Mouse (Mus musculus) G1E (cell line): ENCODE results near the gene Aldh3b3. TPM values are rescaled to one million over a fixed set of nuclear protein-coding genes. Genes with fewer than 3 reads are reported as not detected.

Experiments
- ATAC-seq: 2 replicates; pipeline ENCODE4 v1.8.0; 2016; ENCODE audit warnings: mild to moderate bottlenecking; ENCODE audit not compliant: insufficient number of reproducible peaks, poor library complexity, low FRiP score, severe bottlenecking; ENCODE audit errors: extremely low read depth
- DNase-seq: peaks from one replicate; pipeline ENCODE4 v3.0.0; 2012; ENCODE audit warnings: low spot score
- H3K27me3 ChIP-seq: 2 replicates; pipeline ENCODE4 v1.6.1; 2012; ENCODE audit warnings: mild to moderate bottlenecking, low read length, inconsistent platforms; ENCODE audit not compliant: insufficient read depth
- H3K36me3 ChIP-seq: replicated peaks from 2 replicates; pipeline ENCODE3; 2012; ENCODE audit warnings: mild to moderate bottlenecking, inconsistent platforms
- H3K4me1 ChIP-seq: 2 replicates; pipeline ENCODE4 v1.6.1; 2012; ENCODE audit warnings: low read depth, low read length, inconsistent platforms, mixed read lengths; ENCODE audit not compliant: insufficient read depth
- H3K4me3 ChIP-seq: 2 replicates; pipeline ENCODE4 v1.5.1; 2012; ENCODE audit warnings: low read depth, mild to moderate bottlenecking, inconsistent platforms, low read length, moderate library complexity, mixed read lengths
- H3K9me3 ChIP-seq: replicated peaks from 2 replicates; pipeline ENCODE4 v1.6.1; 2012; ENCODE audit warnings: inconsistent platforms
- CTCF ChIP-seq: IDR thresholded peaks from 2 replicates; pipeline ENCODE4 v1.5.1; 2012; ENCODE audit warnings: low read depth, low read length, inconsistent platforms, mixed read lengths
- GATA1 ChIP-seq: IDR thresholded peaks from 2 replicates; pipeline ENCODE4 v1.6.1; 2012; ENCODE audit warnings: borderline replicate concordance, low read length, inconsistent platforms, mixed read lengths
- GATA2 ChIP-seq: IDR thresholded peaks from 2 replicates; pipeline ENCODE4 v1.6.1; 2012; ENCODE audit warnings: low read depth, low read length, inconsistent platforms, borderline replicate concordance
- POLR2AphosphoS5 ChIP-seq: IDR thresholded peaks from 2 replicates; pipeline ENCODE4 v1.6.1; 2012; ENCODE audit warnings: low read depth, low read length, inconsistent platforms; ENCODE audit not compliant: insufficient replicate concordance
- TAL1 ChIP-seq: conservative IDR thresholded peaks from 2 replicates; pipeline ENCODE4 v1.6.1; 2012; ENCODE audit warnings: low read depth, low read length, inconsistent platforms, mixed read lengths
- polyA plus RNA-seq: library from polyadenylated mRNA; stranded (reverse); fragments of >175 nt; gene quantifications from 2 replicates; pipeline ENCODE4 v1.2.3, GENCODE M21; 2012
- total RNA-seq, 2 experiments: library from RNA; stranded (forward) in 1 of 2; stranded (reverse) in 1 of 2; fragments of 200-1000 nt in 1 of 2; fragments of >200 nt in 1 of 2; fragmentation: Nextera tagmentation in 1 of 2; gene quantifications; 2 replicates each; pipeline ENCODE4 v1.2.3; 2014 to 2017

Aldh3b3 gene
- total and polyA plus RNA-seq, 3 experiments = 0.11 TPM; not detected in 2

DNA sequence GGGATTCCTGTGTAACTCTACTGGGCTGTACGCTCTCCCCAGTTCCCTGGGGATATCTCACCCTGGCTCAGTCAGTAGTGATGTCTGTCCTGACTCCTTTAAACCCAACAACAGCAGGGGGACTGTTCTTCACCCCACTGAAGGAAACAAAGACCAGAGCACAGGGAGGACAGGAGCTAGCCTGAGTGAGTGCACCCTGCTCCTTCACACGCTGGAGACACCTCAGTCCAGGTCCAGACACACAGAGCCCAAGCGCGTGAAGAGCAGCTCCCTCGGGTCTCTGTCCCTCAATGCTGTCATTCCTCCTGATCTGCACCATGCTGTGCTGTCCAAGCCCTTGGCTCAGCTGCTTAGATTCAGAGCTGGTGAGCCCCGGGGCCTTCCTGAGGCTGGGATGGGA, 31.8 kb upstream of the Aldh3b3 start:
- Histone ChIP-seq H3K27me3 (peaks cover 64% of the 10 kb centered on the region), H3K4me1 (peaks cover 5% of the 10 kb centered on the region; the same call in 1 of the 2 replicates), H3K4me3 (no peak overlapping the region), H3K9me3 (no peaks in the 10 kb centered on the region), H3K36me3 (no peaks in the 10 kb centered on the region)
- TF ChIP-seq CTCF (no peak), GATA2 (no peak), POLR2AphosphoS5 (no peak), GATA1 (no peak), TAL1 (no peak)
- ATAC-seq (no peak), DNase-seq (no peak)

DNA sequence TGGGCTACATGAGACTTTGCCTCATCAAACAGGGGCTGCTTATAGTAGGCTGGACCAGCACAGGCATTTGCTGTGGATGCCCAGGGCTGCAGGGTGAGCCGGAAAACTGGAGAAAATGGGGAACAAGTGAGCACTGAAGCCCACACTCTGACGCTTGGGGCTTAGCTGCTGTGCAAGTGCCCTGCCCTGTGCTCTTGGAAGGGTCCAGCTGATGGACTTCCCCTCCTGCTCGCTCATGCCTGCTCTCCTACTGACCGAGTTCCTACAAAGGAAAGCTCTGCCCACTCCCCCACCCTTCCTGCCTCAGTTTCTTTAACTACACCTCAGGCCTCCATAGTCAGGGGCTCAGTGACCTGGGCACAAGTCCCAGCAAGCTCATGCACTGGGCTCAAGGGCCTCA, 30.5 kb upstream of the Aldh3b3 start:
- TF ChIP-seq GATA2 = no peak
- no peak for TF ChIP-seq TAL1
- no peak for TF ChIP-seq POLR2AphosphoS5
- TF ChIP-seq GATA1 = no peak
- no peak for TF ChIP-seq CTCF
- ATAC-seq = no peak
- peaks cover 58% of the 10 kb centered on the region for H3K27me3 ChIP-seq
- H3K4me3 ChIP-seq = no peak overlapping the region
- no peaks in the 10 kb centered on the region for H3K36me3 ChIP-seq
- DNase-seq = no peak
- H3K4me1 ChIP-seq = peaks cover 5% of the 10 kb centered on the region; the same call in 1 of the 2 replicates
- H3K9me3 ChIP-seq = no peaks in the 10 kb centered on the region

DNA sequence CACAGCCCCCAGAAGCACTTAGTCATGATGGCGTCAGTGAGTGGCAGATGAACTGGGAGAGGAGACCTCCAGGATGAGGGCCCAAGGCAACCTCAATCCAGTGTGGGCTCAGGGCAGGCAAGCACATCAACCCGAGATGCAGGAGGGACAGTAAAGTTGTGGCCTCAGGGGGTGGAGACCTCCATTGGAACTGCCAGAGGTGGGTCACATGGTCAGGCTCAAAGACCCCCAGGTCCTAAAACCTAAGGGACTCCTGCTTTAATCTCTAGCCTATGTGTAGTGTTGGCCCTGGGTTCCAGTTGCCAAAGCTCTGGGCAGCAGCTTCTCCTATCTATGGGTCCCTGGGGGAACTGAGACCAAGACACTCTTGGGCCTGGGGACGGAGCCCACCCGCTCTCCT, 29.7 kb upstream of the Aldh3b3 start:
- Histone ChIP-seq H3K27me3 (peaks cover 54% of the 10 kb centered on the region), H3K4me3 (no peak overlapping the region), H3K4me1 (no peaks in the 10 kb centered on the region; the same call in 1 of the 2 replicates), H3K9me3 (no peaks in the 10 kb centered on the region), H3K36me3 (no peaks in the 10 kb centered on the region)
- TF ChIP-seq GATA1 = no peak
- no peak for TF ChIP-seq POLR2AphosphoS5
- TF ChIP-seq TAL1 = no peak
- TF ChIP-seq CTCF = no peak
- TF ChIP-seq GATA2 = no peak
- DNase-seq (no peak), ATAC-seq (no peak)

DNA sequence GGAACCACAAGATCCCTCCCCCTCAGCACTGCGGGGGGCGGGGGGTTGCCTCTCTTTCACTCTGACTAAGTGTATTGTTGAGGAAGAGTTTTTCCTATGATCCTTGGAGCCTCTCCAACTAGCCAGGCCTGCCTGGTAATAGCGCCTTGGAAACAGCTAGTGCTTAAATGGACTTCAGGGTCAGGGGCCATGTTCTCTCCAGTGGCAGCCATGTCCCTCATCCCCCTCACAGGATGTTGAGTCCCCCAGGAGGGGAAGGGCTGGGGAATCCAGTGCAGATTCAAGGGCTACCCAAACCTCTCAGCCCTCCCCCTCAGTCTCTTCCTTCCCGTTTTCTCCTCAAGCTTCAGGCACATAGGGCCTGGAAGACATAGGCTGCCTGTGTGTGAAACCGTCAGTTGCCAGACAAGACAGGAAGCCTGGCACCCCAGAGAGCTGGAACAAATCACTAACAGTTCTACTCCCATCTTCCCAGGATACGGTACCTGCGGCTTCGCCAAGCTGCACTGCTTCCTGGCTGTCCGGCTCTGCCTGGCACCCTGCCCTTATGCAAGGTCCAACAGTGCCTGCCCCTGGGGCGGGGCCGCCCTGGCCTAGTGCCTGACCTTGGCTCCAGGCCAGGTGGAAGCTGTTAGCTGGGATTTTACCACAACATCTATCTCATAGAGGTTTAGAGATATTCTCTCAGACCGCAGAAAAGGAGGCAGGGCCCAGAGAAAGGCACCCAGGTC, 29.1 kb upstream of the Aldh3b3 start, which contains the start of gene Aldh3b1:
Gene Aldh3b1, minus strand, starts transcription at position 598 of the 731 bp plus-strand sequence.
- ATAC-seq (no peak), DNase-seq (no peak)
- Histone ChIP-seq H3K4me1 (no peaks in the 10 kb centered on the region; the same call in 1 of the 2 replicates), H3K36me3 (no peaks in the 10 kb centered on the region), H3K9me3 (no peaks in the 10 kb centered on the region), H3K27me3 (peaks cover 54% of the 10 kb centered on the region), H3K4me3 (no peak within 1 kb of the TSS)
- TF ChIP-seq GATA1 (no peak), CTCF (no peak), GATA2 (no peak), POLR2AphosphoS5 (no peak), TAL1 (no peak)

DNA sequence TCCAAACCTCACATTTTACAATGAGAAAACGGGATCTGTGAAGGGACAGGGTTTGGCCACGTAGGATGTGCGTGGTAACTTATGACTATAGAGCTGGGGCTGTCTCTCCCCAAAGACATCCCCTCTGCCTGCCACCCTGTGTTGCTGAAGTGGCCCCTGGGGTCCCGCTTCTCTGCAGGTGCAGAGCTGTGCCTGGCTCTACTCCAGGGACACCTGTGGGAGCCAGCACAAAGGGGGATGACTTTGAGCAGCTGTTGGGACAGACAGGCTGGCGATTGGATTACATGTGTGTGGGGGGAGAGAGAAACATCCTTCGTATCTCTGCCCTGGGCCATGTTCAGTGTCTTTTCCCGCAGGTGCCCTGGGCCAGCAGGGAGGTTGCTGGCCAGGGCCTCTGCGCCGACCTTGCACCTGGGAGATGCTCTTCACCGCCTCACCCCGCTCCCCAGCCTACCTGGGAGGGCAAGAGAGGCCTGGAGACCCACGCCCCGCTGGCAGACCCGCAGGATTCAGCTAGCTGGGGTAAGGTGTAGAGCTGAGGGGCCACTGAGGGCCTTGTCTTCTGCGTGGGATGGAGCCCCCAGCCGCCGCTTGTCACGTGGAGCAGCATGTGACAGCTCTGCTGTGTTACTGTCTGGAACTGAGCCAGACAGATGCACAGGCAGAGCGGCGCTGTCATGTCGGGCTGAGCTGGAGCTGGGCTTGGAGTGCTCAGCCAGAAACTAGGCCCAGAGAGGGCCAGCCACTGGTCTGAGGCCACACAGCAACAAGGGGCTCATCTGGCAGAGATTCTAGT, 28.0 kb upstream of the Aldh3b3 start:
- ATAC-seq (no peak), DNase-seq (no peak)
- H3K27me3 ChIP-seq = peaks cover 52% of the 10 kb centered on the region
- no peaks in the 10 kb centered on the region for H3K36me3 ChIP-seq
- H3K9me3 ChIP-seq = no peaks in the 10 kb centered on the region
- no peak overlapping the region for H3K4me3 ChIP-seq
- H3K4me1 ChIP-seq = no peaks in the 10 kb centered on the region; the same call in 1 of the 2 replicates
- no peak for TF ChIP-seq CTCF
- TF ChIP-seq POLR2AphosphoS5 = no peak
- no peak for TF ChIP-seq TAL1
- TF ChIP-seq GATA2 = no peak
- no peak for TF ChIP-seq GATA1

DNA sequence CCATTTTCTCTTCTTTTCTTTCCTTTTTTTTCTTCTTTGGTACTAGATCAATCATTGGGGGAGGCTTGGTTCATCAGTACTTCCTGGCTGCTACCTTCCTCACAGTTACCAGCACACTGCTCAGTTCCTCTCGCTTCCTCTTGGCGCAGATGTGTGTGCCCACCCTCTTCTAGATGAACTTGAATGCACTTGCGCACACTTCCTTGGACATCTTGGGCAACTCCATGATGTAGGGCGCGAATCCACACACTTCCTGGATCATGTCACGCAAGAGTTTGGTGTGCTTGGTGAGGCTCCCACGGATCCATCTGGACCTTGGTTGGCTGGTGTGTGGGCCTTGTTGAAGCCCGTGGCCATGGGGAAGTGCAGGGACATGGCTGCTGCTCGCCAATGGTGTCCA, 26.7 kb upstream of the Aldh3b3 start:
- ATAC-seq = no peak
- no peaks in the 10 kb centered on the region for H3K9me3 ChIP-seq
- H3K4me3 ChIP-seq = no peak overlapping the region
- TF ChIP-seq TAL1 (no peak), GATA2 (no peak), CTCF (no peak)
- peaks cover 6% of the 10 kb centered on the region for H3K4me1 ChIP-seq
- no peaks in the 10 kb centered on the region for H3K36me3 ChIP-seq
- peaks cover 51% of the 10 kb centered on the region for H3K27me3 ChIP-seq
- DNase-seq = no peak
